Mouse (Mus musculus) stomach, embryonic 14.5 days (tissue): Measurements from ENCODE around the gene Btc. TPM values are rescaled to one million over a fixed set of nuclear protein-coding genes. Genes with fewer than 3 reads are reported as not detected.

Experiments used
- ATAC-seq: fragments of 200-750 bp; cut with Nextera tagmentation; 2 replicates; pipeline ENCODE4 v1.8.0; 2017; ENCODE audit warnings: low read depth, moderate TSS enrichment; ENCODE audit not compliant: insufficient number of reproducible peaks, insufficient read depth, low FRiP score
- H3K27ac ChIP-seq: fragments of 300-500 bp; sonication (generic); 2 replicates; pipeline ENCODE4 v1.5.1; 2014; ENCODE audit warnings: mild to moderate bottlenecking, low read length, moderate library complexity, mixed read lengths
- H3K27me3 ChIP-seq: fragments of 300-500 bp; sonication (generic); 2 replicates; pipeline ENCODE4 v1.6.1; 2014; ENCODE audit warnings: low read length, control low read depth, mixed read lengths; ENCODE audit not compliant: control insufficient read depth, insufficient read depth
- H3K36me3 ChIP-seq: fragments of 300-500 bp; sonication (generic); 2 replicates; pipeline ENCODE4 v1.6.1; 2014; ENCODE audit warnings: mild to moderate bottlenecking, control low read depth, low read length, moderate library complexity, mixed read lengths; ENCODE audit not compliant: control insufficient read depth, insufficient read depth
- H3K4me1 ChIP-seq: fragments of 300-500 bp; sonication (generic); 2 replicates; pipeline ENCODE4 v1.6.1; 2014; ENCODE audit warnings: low read length, control low read depth, mixed read lengths; ENCODE audit not compliant: control insufficient read depth, insufficient read depth
- H3K4me2 ChIP-seq: fragments of 300-500 bp; sonication (generic); replicated peaks from 2 replicates; pipeline ENCODE4 v1.6.1; 2014; ENCODE audit warnings: low read depth, low read length, control low read depth
- H3K4me3 ChIP-seq: fragments of 300-500 bp; sonication (generic); 2 replicates; pipeline ENCODE4 v1.5.1; 2014; ENCODE audit warnings: low read depth, low read length, control low read depth
- H3K9ac ChIP-seq: fragments of 300-500 bp; sonication (generic); replicated peaks from 2 replicates; pipeline ENCODE4 v1.6.1; 2014; ENCODE audit warnings: low read depth, mild to moderate bottlenecking, control low read depth, low read length, moderate library complexity, mixed read lengths
- H3K9me3 ChIP-seq: fragments of 300-500 bp; sonication (generic); 2 replicates; pipeline ENCODE4 v1.6.1; 2016; ENCODE audit warnings: low read depth, low read length, control low read depth; ENCODE audit not compliant: control insufficient read depth
- WGBS: fragments of 180-500 bp; shearing (Covaris S2); extraction: QIAGEN DNeasy Blood & Tissue Kit; methylation state at CpG from one replicate; pipeline ENCODE4 v1.1.7; 2014; 5-methylcytosine and 5-hydroxymethylcytosine counted together
- polyA plus RNA-seq: library from polyadenylated mRNA; unstranded; fragments of >200 nt; fragmentation: Nextera tagmentation; extraction: Ambion mirVana; gene quantifications from 2 replicates; pipeline ENCODE4 v1.2.1, GENCODE M21; 2014

Gene Btc
- 3.8 and 3.9 TPM in 2 replicates for polyA plus RNA-seq

GRCm38 (mm10) chr5:91402339-91403211 is at the start of gene Btc:
Gene Btc (minus strand): TSS chr5:91402994.
- H3K9me3 ChIP-seq = no peaks in the 10 kb centered on the region

GRCm38 (mm10) chr5:91444981-91445517 is 42.3 kb upstream of the Btc start:
- no peak for ATAC-seq
- Histone ChIP-seq H3K36me3 (no peaks in the 10 kb centered on the region), H3K27ac (no peak overlapping the region)

More at GRCm38 (mm10) chr5:91402339-91403211, at the start of gene Btc:
- peak within 1 kb of the TSS; percentile 21 for H3K9ac ChIP-seq
- H3K4me3 ChIP-seq = peak within 1 kb of the TSS; percentile 39
- 14% methylated on average over 19 of the region's 19 CpGs for WGBS
- H3K27me3 ChIP-seq = no peaks in the 10 kb centered on the region
- peak within 1 kb of the TSS; percentile 52 for H3K4me2 ChIP-seq
- no peaks in the 10 kb centered on the region for H3K36me3 ChIP-seq
- H3K27ac ChIP-seq = peak within 1 kb of the TSS; percentile 52; the same call in 1 of the 2 replicates
- H3K4me1 ChIP-seq = no peaks in the 10 kb centered on the region
- peak; percentile 86 for ATAC-seq

GRCm38 (mm10) chr5:91436563-91436962 is 33.8 kb upstream of the Btc start:
- H3K27me3 ChIP-seq = no peaks in the 10 kb centered on the region
- no peaks in the 10 kb centered on the region for H3K9me3 ChIP-seq
- WGBS = 57% methylated on average over 6 of the region's 6 CpGs
- H3K4me1 ChIP-seq = no peaks in the 10 kb centered on the region
- H3K9ac ChIP-seq = no peak overlapping the region
- H3K4me2 ChIP-seq = no peak overlapping the region
- no peak for ATAC-seq
- no peaks in the 10 kb centered on the region for H3K36me3 ChIP-seq
- no peak overlapping the region for H3K27ac ChIP-seq
- H3K4me3 ChIP-seq = no peak overlapping the region

More at GRCm38 (mm10) chr5:91444981-91445517, 42.3 kb upstream of the Btc start:
- Histone ChIP-seq H3K9me3 (no peaks in the 10 kb centered on the region), H3K4me1 (no peaks in the 10 kb centered on the region), H3K9ac (no peak overlapping the region), H3K4me2 (no peak overlapping the region), H3K27me3 (no peaks in the 10 kb centered on the region), H3K4me3 (no peak overlapping the region)
- 23% methylated on average over 3 of the region's 3 CpGs for WGBS

- no peak; the same call in 1 of the 2 replicates for ATAC-seq
- no peak overlapping the region for H3K9ac ChIP-seq
- H3K4me2 ChIP-seq = no peak overlapping the region
- no peaks in the 10 kb centered on the region for H3K4me1 ChIP-seq
- no peaks in the 10 kb centered on the region for H3K9me3 ChIP-seq
- no peaks in the 10 kb centered on the region for H3K27me3 ChIP-seq
- no peaks in the 10 kb centered on the region for H3K36me3 ChIP-seq
- WGBS = 52% methylated on average over 6 of the region's 6 CpGs
- H3K4me3 ChIP-seq = no peak overlapping the region
- no peak overlapping the region for H3K27ac ChIP-seq
Observed at GRCm38 (mm10) chr5:91434723-91435658, 32.2 kb upstream of the Btc start.

- H3K27ac ChIP-seq = no peak overlapping the region
- ATAC-seq = no peak
- no peak overlapping the region for H3K4me3 ChIP-seq
- no peak overlapping the region for H3K9ac ChIP-seq
- WGBS = 61% methylated on average over 8 of the region's 8 CpGs
- no peaks in the 10 kb centered on the region for H3K27me3 ChIP-seq
- H3K36me3 ChIP-seq = no peaks in the 10 kb centered on the region
- no peaks in the 10 kb centered on the region for H3K4me1 ChIP-seq
- H3K4me2 ChIP-seq = no peak overlapping the region
- H3K9me3 ChIP-seq = no peaks in the 10 kb centered on the region
Observed at GRCm38 (mm10) chr5:91428547-91428946, 25.8 kb upstream of the Btc start.

- H3K4me1 ChIP-seq = no peaks in the 10 kb centered on the region
- no peak overlapping the region for H3K27ac ChIP-seq
- no peak overlapping the region for H3K4me3 ChIP-seq
- no peaks in the 10 kb centered on the region for H3K9me3 ChIP-seq
- no peak overlapping the region for H3K4me2 ChIP-seq
- no peak overlapping the region for H3K9ac ChIP-seq
- ATAC-seq = no peak
- no peaks in the 10 kb centered on the region for H3K36me3 ChIP-seq
- H3K27me3 ChIP-seq = no peaks in the 10 kb centered on the region
- WGBS = 84% methylated on average over 8 of the region's 8 CpGs
Observed at GRCm38 (mm10) chr5:91413814-91414213, 11.0 kb upstream of the Btc start.

DNA sequence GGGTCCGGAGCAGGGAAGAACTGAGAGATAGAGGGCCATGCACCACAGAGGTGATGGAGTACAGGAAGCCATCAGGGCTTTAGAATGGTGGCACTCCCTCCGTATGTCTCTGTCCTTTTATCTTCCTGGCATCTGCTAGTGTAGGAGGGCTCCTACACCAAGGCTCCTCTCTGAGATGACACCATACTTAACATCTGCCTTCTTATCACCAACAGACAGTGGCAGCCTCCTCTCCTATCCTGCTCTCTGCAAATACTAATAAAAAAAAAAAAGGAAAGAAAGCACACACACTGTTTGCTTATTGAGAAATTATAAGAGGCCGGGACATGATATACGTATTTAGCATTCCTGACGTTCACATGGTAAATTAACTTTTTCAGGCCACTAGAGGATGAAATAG is 1.5 kb upstream of the Btc start:
- no peak overlapping the region for H3K4me2 ChIP-seq
- H3K4me1 ChIP-seq = no peaks in the 10 kb centered on the region
- H3K27ac ChIP-seq = no peak overlapping the region
- H3K27me3 ChIP-seq = no peaks in the 10 kb centered on the region
- H3K9me3 ChIP-seq = no peaks in the 10 kb centered on the region
- H3K4me3 ChIP-seq = no peak overlapping the region
- H3K9ac ChIP-seq = no peak overlapping the region
- no peak for ATAC-seq
- H3K36me3 ChIP-seq = no peaks in the 10 kb centered on the region
- 68% methylated on average over 5 of the region's 5 CpGs for WGBS

- no peak overlapping the region for H3K9ac ChIP-seq
- no peak overlapping the region for H3K27ac ChIP-seq
- H3K27me3 ChIP-seq = no peaks in the 10 kb centered on the region
- no peaks in the 10 kb centered on the region for H3K4me1 ChIP-seq
- no peak for ATAC-seq
- no peaks in the 10 kb centered on the region for H3K9me3 ChIP-seq
- no peak overlapping the region for H3K4me2 ChIP-seq
- H3K36me3 ChIP-seq = no peaks in the 10 kb centered on the region
- WGBS = 78% methylated on average over 4 of the region's 4 CpGs
- no peak overlapping the region for H3K4me3 ChIP-seq
Observed at GRCm38 (mm10) chr5:91403281-91403680, 487 bp upstream of the Btc start.
